Comparison of ENCODE assay signal across 13 mouse cellular contexts in the genomic region with DNA sequence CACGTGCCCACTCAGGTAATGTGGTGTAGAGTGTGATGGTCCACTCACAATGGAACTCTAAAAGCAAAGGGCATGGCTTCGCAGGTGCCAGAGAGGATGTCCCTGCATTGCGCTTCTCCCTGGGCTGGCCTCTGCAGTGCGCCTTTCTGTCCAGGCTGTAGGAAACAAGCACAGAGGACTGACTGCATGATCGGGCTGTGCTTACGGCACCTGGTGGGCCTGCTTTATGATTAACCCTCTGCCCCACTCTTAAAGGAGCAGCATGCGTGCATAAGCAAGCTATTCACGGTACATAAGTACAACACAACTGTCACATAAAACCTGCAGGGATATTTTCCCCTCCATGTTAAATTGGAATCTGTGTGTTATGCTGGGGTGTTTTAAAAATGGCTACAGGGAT. TPM values are rescaled to one million over a fixed set of nuclear protein-coding genes. Genes with fewer than 3 reads are reported as not detected.
"Had no signal": no experiment of that assay in that cellular context is flagged by ENCODE, and none has a peak within 500 bp of the region (broad histone marks: within the 10 kb centered on the region; RNA-seq: fewer than 3 reads in every experiment).

No protein-coding gene starts in this region.

- H3K4me1 ChIP-seq: intestine, embryonic 15.5 days; limb, embryonic 12.5 days; liver, embryonic 13.5 days; lung, embryonic 15.5 days; neural tube, embryonic 15.5 days had no signal

- H3K36me3 ChIP-seq: intestine, embryonic 15.5 days; limb, embryonic 12.5 days; liver, embryonic 13.5 days; lung, embryonic 15.5 days; neural tube, embryonic 15.5 days had no signal

- H3K9me3 ChIP-seq: intestine, embryonic 15.5 days; limb, embryonic 12.5 days; liver, embryonic 13.5 days; lung, embryonic 15.5 days; neural tube, embryonic 15.5 days had no signal

- H3K4me3 ChIP-seq: intestine, embryonic 15.5 days; left cerebral cortex, adult 2 months; limb, embryonic 12.5 days; liver, embryonic 13.5 days; lung, embryonic 15.5 days; myocyte; neural tube, embryonic 15.5 days had no signal

- H3K27ac ChIP-seq: intestine, embryonic 15.5 days; left cerebral cortex, adult 2 months; limb, embryonic 12.5 days; liver, embryonic 13.5 days; lung, embryonic 15.5 days; neural tube, embryonic 15.5 days; stomach, postnatal 0 days had no signal

- H3K4me2 ChIP-seq: intestine, embryonic 15.5 days; limb, embryonic 12.5 days; liver, embryonic 13.5 days; lung, embryonic 15.5 days; neural tube, embryonic 15.5 days had no signal

- ATAC-seq: intestine, embryonic 15.5 days; liver, postnatal 0 days had no signal

- H3K9ac ChIP-seq: intestine, embryonic 15.5 days; limb, embryonic 12.5 days; liver, embryonic 13.5 days; liver, postnatal 0 days; lung, embryonic 15.5 days; neural tube, embryonic 15.5 days had no signal

- DNase-seq: liver; liver, embryonic 13.5 days; liver, postnatal 0 days; midbrain, embryonic 14.5 days; thymus, postnatal 14 days had no signal

- H3K27me3 ChIP-seq: intestine, embryonic 15.5 days; liver, embryonic 13.5 days; lung, embryonic 15.5 days had no signal

RNA-seq across cellular contexts. Expression of a gene that starts 24.6 kb away (rescaled TPM):
- total RNA-seq: megakaryocyte-erythroid progenitor cell, adult 5-6 weeks had no signal
- polyA plus RNA-seq: liver, embryonic 13.5 days; myocyte had no signal
